Mouse (Mus musculus): ENCODE data around the gene Slc25a5.

Gene Slc25a5

DNA sequence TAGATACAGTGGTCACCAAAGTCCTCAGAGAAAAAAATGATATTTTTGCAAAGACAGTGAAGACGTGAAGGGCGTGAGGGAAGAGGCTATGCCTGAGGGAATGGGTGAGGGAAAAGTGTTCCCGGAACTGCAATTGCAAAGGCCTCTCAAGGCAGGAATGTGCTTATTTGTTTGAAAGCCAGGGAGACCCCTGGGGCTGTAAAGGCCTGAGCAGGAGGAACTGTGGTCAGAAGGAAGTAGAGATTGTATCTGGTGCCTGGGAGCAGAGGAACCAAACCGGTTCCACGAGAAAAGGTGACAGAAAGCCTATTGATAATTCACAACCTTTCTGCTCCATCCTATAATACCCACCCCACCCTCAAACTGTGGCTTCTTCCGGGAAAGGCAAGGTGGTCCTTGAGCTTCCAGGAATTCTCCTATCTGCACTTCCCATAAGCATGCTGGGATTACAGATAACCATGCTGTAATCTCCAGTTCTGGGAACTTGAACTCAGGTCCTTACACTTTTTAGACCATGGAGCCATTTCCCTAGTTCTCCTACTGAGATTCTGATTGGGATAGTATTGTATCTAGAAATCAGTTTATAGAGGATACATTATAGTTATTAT is 41.7 kb downstream of the Slc25a5 start:
- no peak for DNase-seq (ENCODE audit: low spot score in 2 of 2)

DNA sequence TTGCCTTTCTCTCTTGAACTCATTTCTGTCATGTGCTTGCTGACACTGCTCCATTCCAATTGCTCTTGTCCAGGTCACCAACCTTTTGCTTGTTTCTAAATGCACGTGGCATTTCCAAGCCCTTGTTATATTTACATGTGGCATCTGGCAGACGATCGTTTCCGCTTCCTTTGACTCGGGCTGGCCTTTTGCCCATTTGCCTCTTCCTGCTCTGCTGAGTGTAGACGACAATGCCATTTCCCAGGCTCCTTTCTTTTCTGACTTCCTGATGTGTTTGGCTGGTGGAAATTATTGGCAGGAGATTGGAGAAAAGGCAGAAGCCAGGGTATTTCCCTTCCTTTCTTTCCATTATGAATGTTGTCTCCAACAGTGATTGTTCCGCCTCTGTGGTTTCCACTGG is 43.9 kb downstream of the Slc25a5 start:
- no peak for DNase-seq (ENCODE audit: low spot score in 2 of 2)

DNA sequence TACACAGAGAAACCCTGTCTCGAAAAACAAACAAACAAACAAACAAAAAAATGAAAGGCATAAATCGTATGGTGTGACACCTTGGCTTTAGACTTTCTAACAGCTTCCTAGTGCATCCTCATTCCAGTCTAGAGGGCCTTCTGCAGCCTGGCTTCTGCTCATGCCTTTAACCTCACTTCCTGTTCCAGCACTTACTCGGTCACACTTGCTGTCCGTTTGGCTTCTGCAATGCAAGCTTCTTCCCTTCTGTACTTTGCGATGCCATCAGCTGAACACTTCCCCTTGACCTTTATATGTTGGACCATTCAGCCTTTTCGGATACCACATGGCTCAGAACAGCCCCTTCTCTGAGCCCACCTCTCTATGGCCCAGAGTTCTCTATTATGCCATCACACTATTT is 46.2 kb downstream of the Slc25a5 start:
- DNase-seq (ENCODE audit: low spot score in 2 of 2): no peak

DNA sequence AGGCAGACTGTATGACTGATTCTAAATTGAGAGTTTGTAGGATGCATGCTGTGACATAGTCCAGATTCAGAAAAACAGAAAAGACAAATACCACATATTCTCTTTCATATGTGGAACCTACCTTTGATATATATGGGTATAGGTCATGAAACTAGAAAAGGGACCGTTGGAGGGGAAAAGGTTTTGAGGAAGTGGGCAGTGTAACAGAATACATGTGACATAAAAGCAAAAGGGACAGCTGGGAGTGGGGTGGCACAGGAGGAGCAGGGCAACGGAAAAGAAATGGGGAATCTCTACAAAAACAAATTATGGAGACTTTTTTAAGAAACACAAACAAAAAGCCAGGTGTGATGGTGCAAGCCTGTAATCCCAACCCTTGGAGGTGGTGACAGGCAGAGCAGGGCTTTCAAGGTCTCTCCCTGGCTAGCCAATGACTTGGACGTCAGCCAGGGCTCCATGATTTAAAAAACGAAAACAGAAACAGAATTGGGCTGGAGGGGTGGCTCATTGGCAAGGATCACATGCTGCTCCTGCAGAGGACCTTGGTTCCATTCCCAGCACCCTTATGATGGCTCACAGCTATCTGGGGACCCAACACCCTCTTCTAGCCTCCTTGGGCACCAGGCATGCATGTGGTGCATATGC is 48.0 kb downstream of the Slc25a5 start:
- no peak for DNase-seq (ENCODE audit: low spot score in 2 of 2)

DNA sequence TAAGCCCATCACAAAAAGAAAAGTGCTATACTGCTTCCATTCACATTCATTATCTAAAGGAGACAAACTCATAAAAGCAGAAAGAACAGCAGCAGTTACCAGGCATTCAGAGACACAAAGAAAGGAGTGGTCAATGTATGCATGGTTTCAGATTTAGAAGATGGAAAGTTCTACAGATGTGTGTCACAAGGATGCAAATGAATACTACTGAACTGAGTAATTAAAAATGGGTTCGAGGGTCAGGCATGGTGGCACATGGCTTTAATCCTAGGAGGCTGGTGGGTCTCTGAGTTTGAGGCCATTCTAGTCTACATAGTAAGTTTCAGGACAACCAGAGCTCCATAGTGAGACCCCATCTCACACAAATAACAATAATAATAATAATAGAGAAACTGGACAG is 51.7 kb downstream of the Slc25a5 start:
- no peak for DNase-seq (ENCODE audit: low spot score in 2 of 2)
